Mouse (Mus musculus) bone marrow macrophage, adult 2 months (primary cell): Measurements from ENCODE around the gene Hdgfl2.

Experiments used
- CTCF ChIP-seq: IDR thresholded peaks from 2 replicates; pipeline ENCODE4 v1.5.1; 2012; ENCODE audit warnings: low read depth, mild to moderate bottlenecking, low read length, moderate library complexity
- POLR2A ChIP-seq: IDR thresholded peaks from 2 replicates; pipeline ENCODE4 v1.6.1; 2012; ENCODE audit warnings: mild to moderate bottlenecking, low read depth, low read length, borderline replicate concordance

- TF ChIP-seq CTCF, result no peak
- TF ChIP-seq POLR2A, result no peak
Observed at GRCm38 (mm10) chr17:56136558-56136957, 57.1 kb downstream of the Hdgfl2 start.
